Mouse (Mus musculus) kidney, adult 8-10 months (tissue): ENCODE data around the gene Plekhg5.
A peak's percentile ranks its signal among the peaks of the same experiment; 100 is the strongest.

Experiments used
- DNase-seq, 2 experiments: peaks; one replicate each; pipeline ENCODE4 v3.0.0; 2022

Plekhg5 gene

GRCm38 (mm10) chr4:152126026-152126920, 54.0 kb downstream of the Plekhg5 start:
- no peak for DNase-seq

GRCm38 (mm10) chr4:152127884-152128283, 55.6 kb downstream of the Plekhg5 start:
- DNase-seq = no peak

- peak; percentile 87 to 89 for DNase-seq
Measured at GRCm38 (mm10) chr4:152128784-152129183, 56.5 kb downstream of the Plekhg5 start.

- DNase-seq = no peak
Measured at GRCm38 (mm10) chr4:152129395-152129930, 57.2 kb downstream of the Plekhg5 start.

- DNase-seq = peak; percentile 71 to 77
Measured at GRCm38 (mm10) chr4:152130771-152131653, 58.7 kb downstream of the Plekhg5 start.

GRCm38 (mm10) chr4:152131809-152132771, 59.8 kb downstream of the Plekhg5 start:
- DNase-seq = no peak

GRCm38 (mm10) chr4:152132772-152133169, 60.5 kb downstream of the Plekhg5 start:
- DNase-seq = no peak

- DNase-seq = no peak
Measured at GRCm38 (mm10) chr4:152133213-152133612, 60.9 kb downstream of the Plekhg5 start.

GRCm38 (mm10) chr4:152134507-152134906, 62.2 kb downstream of the Plekhg5 start:
- DNase-seq = peak; percentile 59 to 75

GRCm38 (mm10) chr4:152135363-152135762, 63.1 kb downstream of the Plekhg5 start:
- DNase-seq = peak in 1 of 2 experiments; percentile 54

- no peak for DNase-seq
Measured at GRCm38 (mm10) chr4:152136112-152136875, 64.0 kb downstream of the Plekhg5 start.

- no peak for DNase-seq
Measured at GRCm38 (mm10) chr4:152136876-152137250, 64.6 kb downstream of the Plekhg5 start.

- peak; percentile 88 to 89 for DNase-seq
Measured at GRCm38 (mm10) chr4:152138497-152139260, 66.4 kb downstream of the Plekhg5 start.

- DNase-seq = peak in 1 of 2 experiments; percentile 74
Measured at GRCm38 (mm10) chr4:152140441-152140840, 68.1 kb downstream of the Plekhg5 start.

GRCm38 (mm10) chr4:152141521-152142135, 69.3 kb downstream of the Plekhg5 start:
- no peak for DNase-seq

GRCm38 (mm10) chr4:152143632-152144031, 71.3 kb downstream of the Plekhg5 start:
- DNase-seq = no peak

- DNase-seq = no peak
Measured at GRCm38 (mm10) chr4:152145473-152145872, 73.2 kb downstream of the Plekhg5 start.

GRCm38 (mm10) chr4:152146033-152146827, 73.9 kb downstream of the Plekhg5 start:
- DNase-seq = no peak

GRCm38 (mm10) chr4:152150546-152150945, 78.2 kb downstream of the Plekhg5 start:
- no peak for DNase-seq
